Mouse (Mus musculus) adrenal gland, postnatal 25 days (tissue): Measurements from ENCODE around the gene Zfp697. TPM values are rescaled to one million over a fixed set of nuclear protein-coding genes. Genes with fewer than 3 reads are reported as not detected.
"Not testable (repeated sequence)": the region's sequence is repeated elsewhere in the genome, so short reads cannot be mapped to it uniquely, and the experiment has no call there.

Experiments used
- DNase-seq: peaks from one replicate; pipeline ENCODE4 v3.0.0; 2021; ENCODE audit warnings: mixed read lengths
- total RNA-seq: library from RNA; stranded (reverse); gene quantifications from 2 replicates; pipeline ENCODE4 v1.2.3, GENCODE M21; 2021

Zfp697 gene
- total RNA-seq, 1 experiment from 2014 or later = 6.1 TPM

DNA sequence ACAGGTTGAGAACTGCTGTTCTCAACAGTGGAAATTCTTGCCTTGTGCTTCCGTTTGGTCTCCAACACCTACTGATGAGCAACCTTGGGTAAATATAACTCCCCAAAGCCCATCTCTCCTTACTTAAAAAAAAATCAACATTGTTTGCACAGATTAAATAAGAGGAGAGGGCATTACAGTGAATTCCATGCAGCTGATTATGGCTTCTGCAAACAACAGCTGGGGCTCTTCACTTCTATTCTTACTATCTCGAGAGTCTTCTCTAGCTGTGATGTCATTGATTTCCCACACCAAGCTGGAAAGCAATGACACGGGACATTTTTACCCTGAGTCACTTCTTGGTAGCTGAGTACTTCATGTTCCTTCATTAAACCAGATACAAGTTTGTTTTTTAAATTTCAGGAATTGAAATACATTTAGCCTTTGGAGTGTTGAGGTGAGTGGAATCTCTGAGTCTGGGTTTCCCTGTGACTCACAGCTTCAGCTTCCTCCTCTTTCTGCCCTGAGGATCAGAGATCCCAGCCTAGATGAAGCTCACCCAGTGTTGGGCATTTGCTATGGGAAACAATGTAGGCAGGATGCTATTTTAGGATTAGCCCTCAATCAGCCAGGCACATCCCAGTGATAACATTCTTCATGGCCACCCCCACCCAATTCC lies 8.1 kb upstream of the Zfp697 start:
- DNase-seq = no peak

DNA sequence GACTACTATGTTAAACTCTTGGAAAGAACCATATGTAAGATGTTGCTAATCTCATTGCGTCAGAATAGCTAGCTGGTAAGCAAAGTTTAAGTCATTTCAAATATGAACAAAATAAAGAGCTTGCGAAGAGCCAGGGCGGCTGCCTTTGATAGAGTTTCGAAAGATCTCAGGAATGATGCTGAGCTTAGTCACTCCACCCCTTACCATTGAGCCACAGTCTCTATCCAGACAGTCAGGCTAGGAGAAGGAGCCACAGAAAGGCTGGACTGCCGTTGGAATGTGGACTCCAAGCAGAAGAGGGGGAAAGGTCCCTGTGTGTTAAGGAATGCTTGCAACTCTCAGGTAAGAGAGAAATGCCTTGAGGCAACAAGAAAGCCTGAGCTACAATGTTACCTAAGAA lies 7.3 kb upstream of the Zfp697 start:
- no peak for DNase-seq

DNA sequence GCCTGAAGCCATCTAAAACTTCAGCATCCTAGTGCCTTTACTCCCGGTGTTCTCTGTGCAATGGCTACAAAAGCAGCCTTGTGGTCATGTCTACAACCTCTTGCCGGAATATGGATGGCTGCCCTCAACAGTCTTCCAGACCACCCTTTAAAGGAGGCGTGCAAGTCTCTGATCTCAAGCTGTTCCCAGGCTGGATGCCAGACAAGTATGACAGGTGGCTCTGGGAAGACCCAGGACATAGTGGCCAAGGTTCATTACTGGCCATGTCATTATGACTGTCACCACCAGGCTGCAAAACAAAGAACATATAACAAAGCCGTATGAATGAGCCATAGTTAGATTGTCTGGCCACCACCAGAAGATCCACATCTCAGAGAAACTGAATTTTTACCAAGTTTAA lies 4.0 kb upstream of the Zfp697 start:
- DNase-seq = no peak

DNA sequence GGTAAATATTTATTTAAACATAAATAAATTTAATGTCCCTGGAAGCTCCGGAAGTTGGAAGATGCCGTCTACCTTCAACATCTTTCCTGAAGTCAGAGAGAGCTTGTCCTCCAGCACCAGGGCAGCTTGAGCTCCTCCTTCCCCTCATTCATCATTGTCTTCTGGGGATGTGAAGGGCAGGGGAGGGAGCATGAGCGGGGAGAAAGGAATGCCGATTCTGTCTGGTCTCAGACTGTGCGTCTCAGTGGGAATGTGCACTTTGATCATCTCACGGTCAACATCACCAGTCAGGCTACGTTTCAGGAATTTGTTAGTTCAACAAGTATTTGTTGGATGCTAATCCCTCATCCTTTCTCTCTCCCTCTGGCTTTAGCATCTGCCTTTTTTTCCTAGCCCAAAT lies 3.0 kb upstream of the Zfp697 start:
- peak; percentile 4 for DNase-seq

DNA sequence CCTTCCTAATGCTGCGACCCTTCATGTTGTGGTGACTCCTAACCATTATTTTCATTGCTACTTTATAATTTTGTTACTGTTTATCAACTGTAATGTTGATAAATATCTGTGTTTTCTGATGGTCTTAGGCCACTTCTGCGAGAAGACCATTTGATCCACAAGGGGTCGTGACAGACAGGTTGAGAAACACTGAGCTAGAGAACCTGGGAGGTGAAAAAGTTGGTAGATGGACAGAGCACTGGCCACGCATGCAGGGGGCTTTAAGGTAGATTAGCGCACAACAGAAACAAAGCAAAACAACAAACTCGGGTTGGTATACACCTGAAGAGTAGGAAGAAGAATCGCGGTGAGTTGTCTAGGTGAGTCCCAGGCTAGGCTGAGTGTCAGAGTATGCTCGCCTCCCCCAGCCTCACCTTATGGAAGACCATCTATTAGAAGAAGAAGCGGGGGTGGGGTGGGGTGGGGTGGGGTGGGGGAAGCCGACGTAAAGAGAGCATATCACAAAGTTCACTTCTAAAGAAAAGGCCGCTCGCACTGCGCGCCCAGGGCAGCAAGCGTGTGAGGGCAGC lies 500 bp upstream of the Zfp697 start:
- no peak for DNase-seq

DNA sequence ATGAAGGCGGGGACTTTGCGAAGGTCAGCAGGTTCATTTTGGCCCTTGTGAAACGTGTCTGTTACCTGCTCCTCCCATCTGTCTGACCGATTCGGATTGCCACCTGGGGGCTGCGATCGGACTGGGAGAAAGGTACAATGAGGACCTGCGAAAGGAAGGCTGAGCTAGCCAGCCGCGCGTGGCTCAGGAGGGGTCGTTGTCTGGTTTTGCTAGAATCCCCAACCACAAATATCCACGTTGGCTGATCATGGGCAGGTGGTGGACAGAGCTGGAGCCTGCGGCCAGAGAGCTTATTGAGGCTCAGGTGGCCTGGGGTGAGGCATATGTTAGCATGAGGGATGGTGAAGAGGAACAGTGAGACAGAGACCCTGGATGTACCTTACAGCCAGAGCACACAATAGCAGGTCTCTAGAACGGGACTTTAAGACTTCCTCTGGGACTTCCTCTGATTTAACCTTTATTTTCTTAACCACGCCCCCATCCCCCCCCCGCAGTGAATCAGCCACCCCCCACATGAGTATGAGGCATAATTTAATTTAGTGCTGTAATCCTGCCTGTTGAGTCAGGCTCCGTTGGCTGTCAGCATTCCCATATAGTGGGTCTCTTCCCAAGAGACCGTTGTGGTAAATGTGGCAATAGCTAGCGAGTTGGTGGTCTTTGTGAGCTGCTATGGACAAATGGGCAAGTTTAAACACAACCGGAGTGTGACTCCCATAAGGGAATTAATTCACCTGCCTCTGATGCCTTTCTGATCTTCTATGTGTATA lies 946 bp downstream of the Zfp697 start:
- peak; percentile 9 for DNase-seq

DNA sequence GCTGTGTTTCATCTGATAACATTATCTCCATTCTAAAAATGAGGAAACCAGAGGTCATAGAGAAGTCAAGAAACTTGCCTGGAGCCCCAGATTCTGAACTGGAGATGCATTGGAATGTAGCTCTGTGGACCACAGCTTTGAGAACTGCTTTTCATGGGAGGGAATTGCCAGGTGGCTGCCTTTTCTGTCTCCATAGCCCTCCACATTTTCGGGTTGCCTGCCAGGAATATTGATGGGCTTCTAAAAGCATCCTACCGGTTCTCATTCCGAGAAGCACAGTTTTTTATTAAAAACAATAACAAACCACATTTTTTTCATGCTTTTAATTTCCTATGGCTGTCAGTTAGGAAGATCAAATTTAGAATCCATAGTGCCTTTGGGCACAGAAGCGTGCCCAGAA lies 4.8 kb downstream of the Zfp697 start:
- DNase-seq = no peak

DNA sequence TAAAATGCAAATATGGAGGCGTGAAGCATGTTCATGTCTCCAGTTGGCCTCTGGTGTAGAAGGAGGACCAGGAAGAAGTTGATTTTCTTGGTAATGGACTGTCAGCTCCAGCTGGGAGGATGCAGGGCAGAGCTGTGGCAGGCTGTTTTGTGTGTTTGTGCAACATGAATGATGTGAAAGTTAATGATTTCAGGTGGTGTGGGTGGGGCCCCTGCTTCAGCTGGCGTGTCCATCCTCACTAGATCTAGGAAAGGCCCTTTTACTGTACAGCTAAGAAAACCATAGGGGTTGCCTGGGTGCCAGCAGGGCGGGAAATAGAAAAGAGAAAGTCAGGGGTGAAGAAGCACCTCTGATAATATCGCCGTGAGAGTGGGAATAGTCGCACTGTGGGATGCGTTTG lies 5.5 kb downstream of the Zfp697 start:
- DNase-seq = no peak

DNA sequence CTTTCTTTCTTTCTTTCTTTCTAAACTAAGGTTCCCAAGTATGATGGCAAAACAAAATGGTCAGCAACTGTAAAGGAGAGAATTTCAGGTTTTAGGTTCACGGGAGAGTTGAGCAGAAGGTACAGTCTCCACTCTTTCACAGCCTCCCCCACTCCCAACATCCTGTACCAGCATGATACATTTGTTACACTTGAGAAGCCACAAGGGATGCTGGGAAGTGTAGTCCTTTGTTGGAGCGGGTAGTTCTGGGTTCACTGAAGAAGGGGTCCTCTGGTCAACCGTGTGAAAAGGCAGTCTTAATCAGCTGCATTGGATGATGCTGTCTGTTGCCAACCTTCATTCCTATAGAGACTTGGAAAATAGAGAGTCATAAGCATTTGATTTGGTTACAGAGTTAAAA lies 7.0 kb downstream of the Zfp697 start:
- DNase-seq = no peak

DNA sequence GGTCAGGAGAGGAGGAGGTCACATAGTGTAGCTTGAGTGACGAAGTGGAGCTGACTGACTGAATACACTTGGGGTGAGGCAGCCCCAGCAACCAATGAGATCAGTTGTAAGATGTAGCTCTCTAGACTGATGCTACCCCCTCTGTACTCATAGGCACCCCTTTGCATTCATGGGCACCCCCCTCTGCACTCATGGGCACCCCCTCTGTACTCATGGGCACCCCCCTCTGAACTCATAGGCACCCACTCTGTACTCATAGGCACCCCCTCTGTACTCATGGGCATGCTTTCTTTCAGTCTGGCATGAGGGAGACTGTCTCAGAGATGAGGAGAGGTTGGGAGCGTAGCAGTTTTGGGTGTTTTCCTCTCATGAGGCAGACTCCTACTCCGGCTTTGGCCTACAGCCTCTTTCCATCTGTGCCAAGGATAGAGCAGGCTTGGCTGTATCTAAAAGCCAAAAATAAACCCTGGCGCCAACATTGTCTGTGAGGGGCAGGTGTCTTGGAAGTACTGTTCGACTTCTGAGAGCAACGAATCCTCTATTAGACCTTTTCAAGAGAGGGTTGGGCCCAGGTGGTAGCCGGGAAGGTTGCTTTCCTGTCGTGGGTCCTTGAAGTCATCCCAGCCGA lies 22.1 kb downstream of the Zfp697 start:
- not testable (repeated sequence) for DNase-seq

DNA sequence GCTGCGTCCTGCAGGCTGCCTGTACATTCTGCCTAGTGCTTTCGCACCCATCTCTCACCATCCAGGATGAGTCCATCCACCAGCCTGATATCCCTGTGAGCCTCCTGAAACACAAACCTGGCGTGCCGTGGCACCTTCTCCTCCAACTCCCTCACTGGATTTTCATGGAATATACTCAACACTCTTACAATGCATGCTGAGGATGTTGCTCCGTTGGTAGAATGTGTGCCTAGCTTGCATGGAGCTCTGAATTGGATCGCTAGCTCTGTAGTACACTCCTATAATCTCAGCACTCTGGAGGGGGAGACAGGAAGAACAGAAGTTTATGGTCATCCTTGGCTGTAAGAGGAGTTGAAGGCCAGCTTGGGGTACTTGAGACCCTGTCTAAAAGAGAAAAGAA lies 23.6 kb downstream of the Zfp697 start:
- not testable (repeated sequence) for DNase-seq

DNA sequence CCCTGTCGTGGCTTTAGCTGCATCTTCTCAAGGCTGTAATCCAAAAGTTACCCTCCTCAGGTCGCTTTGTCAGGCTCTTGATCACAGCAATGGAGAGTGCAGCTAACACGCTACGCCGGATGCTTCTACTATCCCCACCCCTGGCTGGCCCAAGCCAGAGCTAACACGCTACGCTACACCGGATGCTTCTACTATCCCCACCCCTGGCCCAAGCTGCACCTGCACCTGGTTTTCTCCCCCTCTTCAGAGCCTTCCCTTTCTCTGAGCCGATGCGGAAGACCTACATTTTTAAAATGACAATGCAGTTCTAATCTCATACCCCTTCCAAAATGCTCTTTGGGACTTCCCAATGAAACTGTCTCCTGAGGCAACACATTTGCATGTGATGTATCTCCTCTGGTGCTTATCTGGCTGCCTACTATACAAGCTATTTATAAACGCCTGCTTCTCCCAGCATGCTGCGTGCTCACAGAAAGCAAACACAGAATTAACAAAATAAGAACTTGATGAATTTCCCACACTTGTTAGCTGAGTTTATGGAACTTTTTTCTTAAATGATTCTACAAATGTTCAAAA lies 24.4 kb downstream of the Zfp697 start:
- DNase-seq = not testable (repeated sequence)

DNA sequence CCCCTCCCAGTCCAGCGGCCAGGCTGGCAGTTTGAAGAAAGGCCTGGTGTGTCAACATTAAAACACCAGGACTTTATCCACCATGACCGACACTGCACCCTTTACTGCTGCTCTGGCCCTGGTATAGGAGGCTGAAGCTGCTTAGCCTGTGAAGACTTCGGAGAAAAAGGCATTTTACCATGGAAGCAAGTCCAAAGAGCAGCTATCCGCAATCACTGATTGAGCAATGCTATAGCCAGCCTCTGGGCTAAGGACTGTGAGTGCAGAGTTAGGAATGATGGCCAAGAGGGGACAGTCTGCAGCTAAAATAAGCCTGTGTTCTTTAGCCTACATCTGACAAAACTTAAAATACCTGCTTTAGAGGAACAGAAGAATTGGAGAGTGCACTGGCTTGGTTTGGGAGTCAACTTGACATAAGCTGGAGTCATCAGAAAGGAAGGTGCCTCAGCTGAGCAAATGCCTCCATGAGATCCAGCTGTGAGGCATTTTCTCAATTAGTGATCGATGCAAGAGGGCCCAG lies 25.1 kb downstream of the Zfp697 start:
- DNase-seq = not testable (repeated sequence)

DNA sequence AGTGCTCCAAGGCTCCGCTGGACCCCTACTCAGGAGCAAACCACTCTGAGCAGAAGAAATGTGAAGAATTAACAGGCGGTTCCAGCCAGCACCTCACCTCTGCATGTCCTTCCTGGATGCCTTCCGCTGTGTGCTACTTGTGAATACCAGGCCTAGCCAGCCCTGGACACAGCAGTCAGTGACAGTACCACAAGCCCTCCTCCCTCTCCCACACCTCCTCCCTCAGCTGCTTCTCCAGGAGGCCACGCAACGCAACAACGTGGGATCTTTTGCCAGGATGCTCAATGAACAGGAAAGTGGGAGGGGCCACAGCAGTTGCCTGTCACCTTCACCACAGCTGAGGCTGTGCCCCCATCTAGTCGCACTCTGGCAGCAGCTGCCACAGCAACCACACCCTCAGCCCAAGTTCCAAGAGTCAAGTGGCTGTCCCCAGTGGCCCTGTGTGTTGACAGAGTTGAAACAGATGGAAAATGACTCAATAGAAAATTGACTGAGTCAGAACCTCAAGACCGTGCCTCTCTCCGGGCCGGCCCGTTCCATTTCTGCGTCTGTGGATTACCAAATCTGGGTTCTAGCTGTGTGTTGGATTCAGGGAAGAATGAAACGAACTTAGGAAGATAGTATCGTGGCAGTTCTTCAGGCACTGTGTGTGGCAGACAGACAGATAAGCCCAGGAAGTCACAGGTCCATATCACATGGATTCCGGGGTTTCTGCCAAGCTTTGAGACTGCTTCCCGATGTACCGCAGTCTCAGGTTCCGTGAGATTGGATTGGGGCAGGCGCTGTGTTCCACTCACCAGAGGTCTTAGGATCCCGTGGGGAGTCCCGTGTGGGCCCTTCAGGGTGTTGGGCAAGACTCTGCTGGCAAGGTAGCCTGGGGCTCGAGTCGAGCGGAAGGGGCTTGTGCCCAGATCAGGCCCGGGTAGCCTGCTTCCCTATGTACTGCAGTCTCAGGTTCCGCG lies 28.6 kb downstream of the Zfp697 start:
- DNase-seq = not testable (repeated sequence)

DNA sequence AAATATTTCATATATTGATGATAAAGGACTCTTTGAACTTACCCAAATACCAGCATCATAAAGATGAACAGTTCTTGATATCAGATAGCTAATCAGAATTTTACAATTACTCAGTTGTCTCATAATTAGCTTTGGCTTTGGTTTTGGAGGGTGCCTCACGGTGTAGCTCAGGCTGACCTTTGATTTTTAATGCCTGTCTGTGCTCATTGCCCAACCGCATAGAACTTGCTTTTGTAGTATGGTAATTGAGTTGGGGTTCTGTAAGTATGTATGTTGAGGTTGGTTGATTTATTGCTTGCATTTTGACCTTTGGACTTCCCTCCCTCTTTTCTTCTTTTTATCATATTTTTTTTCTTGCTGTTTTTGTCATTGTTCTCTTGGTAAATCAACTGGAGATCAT lies 31.5 kb downstream of the Zfp697 start:
- DNase-seq = no peak

DNA sequence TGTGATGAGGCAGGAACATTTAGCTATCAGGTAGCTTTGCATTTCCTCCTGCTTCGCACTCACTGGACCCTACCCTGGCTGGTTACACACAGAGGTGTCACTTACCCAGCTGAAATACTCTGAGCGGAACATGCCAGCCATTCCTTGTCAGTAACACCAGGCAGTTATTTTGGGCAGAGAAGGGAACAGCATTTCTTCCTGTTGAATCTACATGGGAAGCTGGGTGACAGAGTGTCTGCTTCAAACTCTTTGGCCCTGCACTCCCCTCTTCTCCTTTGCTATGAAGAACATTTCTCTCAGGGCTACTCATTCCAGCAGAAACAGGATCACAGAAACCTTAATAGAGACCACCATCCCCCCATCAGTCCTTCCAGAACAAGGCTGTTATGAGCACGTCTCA lies 32.0 kb downstream of the Zfp697 start:
- no peak for DNase-seq

DNA sequence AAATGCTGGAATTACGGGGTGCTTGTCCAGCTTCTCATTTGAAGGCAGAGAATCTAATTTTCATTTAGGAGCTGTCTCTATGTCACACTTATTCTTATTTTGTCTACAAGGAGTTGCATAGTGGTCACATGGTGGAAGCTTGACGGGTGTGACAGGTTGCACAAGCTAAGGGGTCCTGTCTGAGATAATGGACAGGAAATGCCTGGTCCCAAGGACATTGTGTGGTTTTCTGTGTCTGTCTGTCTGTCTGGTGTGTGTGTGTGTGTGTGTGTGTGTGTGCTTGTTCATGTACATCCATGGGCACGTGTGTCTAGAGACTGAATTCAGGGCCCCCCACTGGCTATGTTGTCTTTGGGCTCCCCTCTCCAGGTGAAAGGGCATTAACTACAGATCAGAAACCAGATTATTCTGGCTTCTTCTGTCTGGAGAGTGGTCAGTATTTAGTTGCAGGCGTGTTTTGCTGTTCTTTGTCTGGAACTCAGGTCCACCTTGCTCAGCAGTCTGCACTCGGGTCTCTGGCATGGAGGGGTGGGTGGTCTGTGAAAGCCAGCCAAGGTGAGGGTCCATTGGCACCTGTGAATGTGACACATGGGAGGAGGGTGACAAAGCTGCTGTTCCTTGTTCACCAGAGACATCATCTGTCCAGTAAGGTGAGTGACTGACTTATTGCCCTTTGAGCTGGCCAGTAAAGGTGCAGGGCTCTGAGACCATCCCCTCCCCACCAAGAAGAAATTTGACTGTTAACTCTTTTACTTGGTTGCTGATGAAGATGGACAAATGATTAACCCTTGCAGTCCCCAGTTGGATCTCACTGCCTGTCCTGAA lies 34.4 kb downstream of the Zfp697 start:
- DNase-seq = no peak

DNA sequence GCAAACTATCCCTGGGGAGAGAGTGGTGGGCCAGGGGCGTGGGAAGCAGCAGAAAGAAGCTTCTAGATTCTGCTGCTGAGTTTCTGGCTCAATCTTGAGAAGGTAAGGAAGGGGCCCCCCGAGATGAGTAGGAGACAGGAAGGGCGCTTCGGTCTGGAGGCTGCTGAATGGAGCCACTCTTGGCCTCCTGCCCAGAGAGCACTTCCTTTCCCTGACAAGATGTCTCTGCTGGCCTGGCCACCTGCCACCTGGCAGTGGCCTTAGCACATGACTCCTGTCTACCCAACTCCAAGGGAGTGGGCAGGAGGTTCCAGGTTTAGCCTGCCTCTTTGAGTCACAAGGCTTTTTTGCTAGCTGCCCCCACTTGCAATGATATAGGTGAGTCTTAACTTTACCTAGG lies 35.1 kb downstream of the Zfp697 start:
- DNase-seq = peak; percentile 85

DNA sequence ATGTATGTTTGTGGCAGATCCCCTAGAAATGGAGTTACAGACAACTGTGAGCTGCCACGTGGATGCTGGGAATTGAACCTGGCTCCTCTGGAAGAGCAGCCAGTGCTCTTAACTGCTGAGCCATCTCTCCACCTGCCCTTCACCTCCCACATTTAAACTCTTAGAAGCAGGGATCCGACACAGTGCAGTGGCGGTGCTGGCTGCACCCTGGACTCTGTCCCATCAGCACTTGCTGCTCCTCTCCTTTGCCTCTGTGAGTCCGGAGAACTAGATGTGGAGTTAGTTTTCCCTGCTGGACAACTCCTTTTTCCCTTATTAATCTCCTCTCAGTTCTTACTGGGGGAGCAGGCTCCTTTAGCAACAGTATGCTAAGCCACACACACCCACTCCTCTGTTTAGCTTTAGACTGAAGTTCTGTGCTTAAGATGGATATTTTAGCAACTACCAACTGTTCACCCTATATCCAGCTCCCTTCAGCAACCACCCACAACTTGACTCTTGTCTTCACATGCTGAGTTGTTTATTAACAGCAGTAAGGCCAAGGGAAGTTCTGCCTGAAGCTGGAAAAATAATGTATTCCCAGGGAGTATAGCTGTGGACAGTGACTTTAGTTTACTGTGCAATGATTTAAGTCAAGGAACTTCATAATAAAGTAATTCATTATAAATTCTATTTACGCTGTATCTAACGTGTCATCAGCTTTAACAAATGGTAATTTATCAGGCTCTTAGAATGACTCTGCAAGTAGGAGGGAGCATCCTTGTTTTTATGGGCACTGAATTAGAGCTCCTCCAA lies 36.9 kb downstream of the Zfp697 start:
- DNase-seq = no peak

DNA sequence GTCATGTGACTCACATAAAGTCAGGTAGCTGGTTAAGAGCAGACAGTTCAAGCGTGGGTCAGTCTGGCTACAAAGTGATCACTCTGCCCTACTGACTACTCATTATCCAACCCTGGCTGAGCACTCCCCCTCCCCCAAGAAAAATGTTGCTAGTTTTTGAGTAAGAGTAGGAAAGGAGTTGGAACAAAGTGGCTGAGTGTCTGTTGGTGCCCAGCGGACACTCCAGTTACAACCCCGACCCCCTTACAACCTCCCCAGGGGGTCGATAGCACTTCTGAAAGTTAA lies 37.5 kb downstream of the Zfp697 start:
- no peak for DNase-seq
